Mouse (Mus musculus) testis, adult 2 months (tissue): Measurements from ENCODE around the gene Gm21985.

Source experiments
- CTCF ChIP-seq: fragments of 200-500 bp; IDR thresholded peaks from 2 replicates; pipeline ENCODE4 v1.5.1; 2012; ENCODE audit warnings: low read depth, mild to moderate bottlenecking, inconsistent platforms, low read length, moderate library complexity; ENCODE audit not compliant: control insufficient read depth, insufficient read depth, insufficient replicate concordance
- POLR2A ChIP-seq: fragments of 200-500 bp; IDR thresholded peaks from 2 replicates; pipeline ENCODE4 v1.6.1; 2012; ENCODE audit warnings: low read depth, mild to moderate bottlenecking, inconsistent platforms, low read length, moderate library complexity; ENCODE audit not compliant: control insufficient read depth

DNA sequence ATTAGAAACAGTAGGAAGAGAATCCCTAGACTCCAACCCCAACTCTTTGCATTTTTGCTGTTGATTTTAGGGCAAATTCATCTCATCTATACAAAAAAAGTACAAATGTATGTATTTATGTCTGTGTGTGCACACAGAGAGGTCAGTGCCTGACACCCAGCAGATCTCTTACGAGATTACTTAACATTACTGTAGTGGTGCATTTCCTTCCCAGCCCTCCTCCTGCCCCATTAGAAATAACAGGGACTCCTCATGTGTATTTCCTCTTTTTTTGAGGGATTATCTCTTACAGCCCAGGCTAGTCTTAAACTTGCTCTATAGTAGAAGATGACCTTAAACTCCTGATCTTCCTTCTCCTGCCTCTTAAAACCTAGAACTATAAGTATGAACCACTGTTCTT, 126.6 kb downstream of the Gm21985 start:
- TF ChIP-seq POLR2A, result no peak
- TF ChIP-seq CTCF, result no peak
